Mouse (Mus musculus): Measurements from ENCODE around the gene Pigx. TPM values are rescaled to one million over a fixed set of nuclear protein-coding genes. Genes with fewer than 3 reads are reported as not detected.

Gene Pigx
- total and polyA plus RNA-seq, 2 experiments = 19.0 to 37.7 TPM

- WGBS = 30% methylated on average over 2 of the region's 2 CpGs
- no peaks in the 10 kb centered on the region for H3K27me3 ChIP-seq (ENCODE audit: control insufficient read depth, insufficient read depth, low read length)
- TF ChIP-seq POLR2A (IDR thresholded peaks at IDR 0.05; ENCODE audit: extremely low read depth, insufficient read depth, low read length) (no peak), CTCF (IDR thresholded peaks at IDR 0.05; ENCODE audit: low read depth, low read length) (no peak)
- peaks cover 51% of the 10 kb centered on the region for H3K79me2 ChIP-seq (ENCODE audit: control insufficient read depth, insufficient read depth, low read length)
- H3K27ac ChIP-seq (replicated peaks; ENCODE audit: insufficient read depth, low read depth, low read length) = no peak overlapping the region
- DNase-seq (ENCODE audit: extremely low read depth, low read depth, low spot score) = no peak
- H3K4me1 ChIP-seq (ENCODE audit: control insufficient read depth, insufficient read depth, low read length) = peaks cover 21% of the 10 kb centered on the region
- no peak overlapping the region for H3K9ac ChIP-seq (ENCODE audit: low read depth, low read length)
- no peak overlapping the region for H3K4me3 ChIP-seq (ENCODE audit: insufficient read depth, low read depth, low read length)
- H3K36me3 ChIP-seq (ENCODE audit: control insufficient read depth, insufficient read depth, low read length) = no peaks in the 10 kb centered on the region
Observed at GRCm38 (mm10) chr16:32062226-32062625, 37.3 kb downstream of the Pigx start.

- Histone ChIP-seq H3K36me3 (ENCODE audit: control insufficient read depth, insufficient read depth, low read length) (no peaks in the 10 kb centered on the region), H3K27ac (replicated peaks; ENCODE audit: insufficient read depth, low read depth, low read length) (no peak overlapping the region), H3K79me2 (ENCODE audit: control insufficient read depth, insufficient read depth, low read length) (peaks cover 36% of the 10 kb centered on the region), H3K4me1 (ENCODE audit: control insufficient read depth, insufficient read depth, low read length) (peaks cover 13% of the 10 kb centered on the region), H3K9ac (ENCODE audit: low read depth, low read length) (no peak overlapping the region), H3K27me3 (ENCODE audit: control insufficient read depth, insufficient read depth, low read length) (no peaks in the 10 kb centered on the region), H3K4me3 (ENCODE audit: insufficient read depth, low read depth, low read length) (no peak overlapping the region)
- TF ChIP-seq POLR2A (IDR thresholded peaks at IDR 0.05; ENCODE audit: extremely low read depth, insufficient read depth, low read length) = no peak
- TF ChIP-seq CTCF (IDR thresholded peaks at IDR 0.05; ENCODE audit: low read depth, low read length) = no peak
- 64% methylated on average over 6 of the region's 6 CpGs for WGBS
- DNase-seq (ENCODE audit: extremely low read depth, low read depth, low spot score) = peak; percentile 26
Observed at GRCm38 (mm10) chr16:32059840-32060523, 39.6 kb downstream of the Pigx start.

GRCm38 (mm10) chr16:32058817-32059216 is 40.7 kb downstream of the Pigx start:
- Histone ChIP-seq H3K36me3 (ENCODE audit: control insufficient read depth, insufficient read depth, low read length) (no peaks in the 10 kb centered on the region), H3K27ac (replicated peaks; ENCODE audit: insufficient read depth, low read depth, low read length) (no peak overlapping the region), H3K79me2 (ENCODE audit: control insufficient read depth, insufficient read depth, low read length) (peaks cover 34% of the 10 kb centered on the region), H3K27me3 (ENCODE audit: control insufficient read depth, insufficient read depth, low read length) (no peaks in the 10 kb centered on the region), H3K4me1 (ENCODE audit: control insufficient read depth, insufficient read depth, low read length) (peaks cover 17% of the 10 kb centered on the region), H3K4me3 (ENCODE audit: insufficient read depth, low read depth, low read length) (no peak overlapping the region), H3K9ac (ENCODE audit: low read depth, low read length) (no peak overlapping the region)
- WGBS = 28% methylated on average over 5 of the region's 5 CpGs
- no peak for TF ChIP-seq CTCF (IDR thresholded peaks at IDR 0.05; ENCODE audit: low read depth, low read length)
- no peak for TF ChIP-seq POLR2A (IDR thresholded peaks at IDR 0.05; ENCODE audit: extremely low read depth, insufficient read depth, low read length)
- peak; percentile 40 for DNase-seq (ENCODE audit: extremely low read depth, low read depth, low spot score)

- H3K27me3 ChIP-seq (ENCODE audit: control insufficient read depth, insufficient read depth, low read length) = no peaks in the 10 kb centered on the region
- H3K27ac ChIP-seq (replicated peaks; ENCODE audit: insufficient read depth, low read depth, low read length) = no peak overlapping the region
- H3K9ac ChIP-seq (ENCODE audit: low read depth, low read length) = no peak overlapping the region
- 90% methylated on average over 4 of the region's 4 CpGs for WGBS
- no peaks in the 10 kb centered on the region for H3K79me2 ChIP-seq (ENCODE audit: control insufficient read depth, insufficient read depth, low read length)
- H3K4me1 ChIP-seq (ENCODE audit: control insufficient read depth, insufficient read depth, low read length) = no peaks in the 10 kb centered on the region
- TF ChIP-seq POLR2A (IDR thresholded peaks at IDR 0.05; ENCODE audit: extremely low read depth, insufficient read depth, low read length) (no peak), CTCF (IDR thresholded peaks at IDR 0.05; ENCODE audit: low read depth, low read length) (peak; percentile 29; the same call in 1 of the 2 replicates)
- DNase-seq (ENCODE audit: extremely low read depth, low read depth, low spot score) = no peak
- peaks cover 53% of the 10 kb centered on the region for H3K36me3 ChIP-seq (ENCODE audit: control insufficient read depth, insufficient read depth, low read length)
- H3K4me3 ChIP-seq (ENCODE audit: insufficient read depth, low read depth, low read length) = no peak overlapping the region
Observed at GRCm38 (mm10) chr16:32042367-32042766, 57.2 kb downstream of the Pigx start.

Other genes starting within 250 kb of the Pigx start
- not detected in 2 replicates for gene Meltf, start 220.9 kb downstream of the Pigx start, total RNA-seq (2014; rRNA removed)
- not detected in 2 replicates for gene Meltf, start 220.9 kb downstream of the Pigx start, polyA plus RNA-seq (2012; rRNA removed)
- gene Pigz, start 165.9 kb downstream of the Pigx start, total RNA-seq (2014; rRNA removed) = 0.18 and 0.47 TPM in 2 replicates
- 0.15 and 0.33 TPM in 2 replicates for gene Pigz, start 165.9 kb downstream of the Pigx start, polyA plus RNA-seq (2012; rRNA removed)
- 25.3 and 34.6 TPM in 2 replicates for gene 0610012G03Rik, start 151.2 kb downstream of the Pigx start, total RNA-seq (2014; rRNA removed)
- 61.1 and 63.2 TPM in 2 replicates for gene 0610012G03Rik, start 151.2 kb downstream of the Pigx start, polyA plus RNA-seq (2012; rRNA removed)
- gene Ncbp2, start 151.2 kb downstream of the Pigx start, total RNA-seq (2014; rRNA removed) = 8.4 and 10.5 TPM in 2 replicates
- 6.9 and 8.4 TPM in 2 replicates for gene Ncbp2, start 151.2 kb downstream of the Pigx start, polyA plus RNA-seq (2012; rRNA removed)
- 10.8 and 12.8 TPM in 2 replicates for gene Senp5, start 96.5 kb downstream of the Pigx start, total RNA-seq (2014; rRNA removed)
- gene Senp5, start 96.5 kb downstream of the Pigx start, polyA plus RNA-seq (2012; rRNA removed) = 3.6 and 3.7 TPM in 2 replicates
- gene Pak2, start 20.4 kb downstream of the Pigx start, total RNA-seq (2014; rRNA removed) = 11.0 and 11.8 TPM in 2 replicates
- 5.8 and 6.3 TPM in 2 replicates for gene Pak2, start 20.4 kb downstream of the Pigx start, polyA plus RNA-seq (2012; rRNA removed)
- gene Cep19, start 60 bp upstream of the Pigx start, total RNA-seq (2014; rRNA removed) = 6.0 and 6.5 TPM in 2 replicates
- gene Cep19, start 60 bp upstream of the Pigx start, polyA plus RNA-seq (2012; rRNA removed) = 7.6 and 10.1 TPM in 2 replicates
- 4.1 and 5.3 TPM in 2 replicates for gene Nrros, start 65.9 kb upstream of the Pigx start, total RNA-seq (2014; rRNA removed)
- 3.1 and 5.9 TPM in 2 replicates for gene Nrros, start 65.9 kb upstream of the Pigx start, polyA plus RNA-seq (2012; rRNA removed)
- gene Bex6, start 80.1 kb upstream of the Pigx start, total RNA-seq (2014; rRNA removed) = not detected in 2 replicates
- not detected in 2 replicates for gene Bex6, start 80.1 kb upstream of the Pigx start, polyA plus RNA-seq (2012; rRNA removed)
- 4.4 and 4.5 TPM in 2 replicates for gene Fbxo45, start 147.4 kb upstream of the Pigx start, total RNA-seq (2014; rRNA removed)
- gene Fbxo45, start 147.4 kb upstream of the Pigx start, polyA plus RNA-seq (2012; rRNA removed) = 1.8 and 2.1 TPM in 2 replicates
- 11.3 and 14.6 TPM in 2 replicates for gene Wdr53, start 147.5 kb upstream of the Pigx start, total RNA-seq (2014; rRNA removed)
- 3.7 and 4.1 TPM in 2 replicates for gene Wdr53, start 147.5 kb upstream of the Pigx start, polyA plus RNA-seq (2012; rRNA removed)
- gene Smco1, start 171.7 kb upstream of the Pigx start, total RNA-seq (2014; rRNA removed) = not detected in 2 replicates
- not detected in 2 replicates for gene Smco1, start 171.7 kb upstream of the Pigx start, polyA plus RNA-seq (2012; rRNA removed)
- 6.2 and 7.3 TPM in 2 replicates for gene Rnf168, start 177.7 kb upstream of the Pigx start, total RNA-seq (2014; rRNA removed)
- gene Rnf168, start 177.7 kb upstream of the Pigx start, polyA plus RNA-seq (2012; rRNA removed) = 5.1 and 6.2 TPM in 2 replicates
- 29.7 and 36.8 TPM in 2 replicates for gene Ubxn7, start 232.5 kb upstream of the Pigx start, total RNA-seq (2014; rRNA removed)
- 1.9 and 2.1 TPM in 2 replicates for gene Ubxn7, start 232.5 kb upstream of the Pigx start, polyA plus RNA-seq (2012; rRNA removed)